Mouse (Mus musculus): ENCODE data around the gene Ptgds. TPM values are rescaled to one million over a fixed set of nuclear protein-coding genes. Genes with fewer than 3 reads are reported as not detected.

Ptgds gene
- polyA plus RNA-seq, 1 experiment, result 47.2 TPM

- 94% methylated on average over 1 of the region's 1 CpGs for WGBS
- H3K27ac ChIP-seq (ENCODE audit: insufficient read depth, low read depth, low read length), result no peak overlapping the region
Measured at GRCm38 (mm10) chr2:25480541-25480940, 10.7 kb upstream of the Ptgds start.

GRCm38 (mm10) chr2:25479551-25480311 is 9.9 kb upstream of the Ptgds start:
- WGBS, result 50% methylated on average over 10 of the region's 10 CpGs
- peak; percentile 33 for DNase-seq
- no peak overlapping the region for H3K27ac ChIP-seq (ENCODE audit: insufficient read depth, low read depth, low read length)

More at GRCm38 (mm10) chr2:25480541-25480940, 10.7 kb upstream of the Ptgds start:
- no peak for DNase-seq
- peaks cover 6% of the 10 kb centered on the region; the same call in 1 of the 2 replicates for H3K4me1 ChIP-seq (ENCODE audit: control insufficient read depth, insufficient read depth, low read length)
- H3K36me3 ChIP-seq (ENCODE audit: control insufficient read depth, insufficient read depth, low read length), result no peaks in the 10 kb centered on the region
- no peak overlapping the region for H3K4me3 ChIP-seq (ENCODE audit: insufficient read depth, low read depth, low read length)
- no peaks in the 10 kb centered on the region for H3K27me3 ChIP-seq (replicated peaks; ENCODE audit: control insufficient read depth, insufficient read depth, low read length)
- TF ChIP-seq CTCF (conservative IDR thresholded peaks at IDR 0.05; ENCODE audit: insufficient read depth, insufficient read length, low read depth, low read length) (no peak), POLR2A (IDR thresholded peaks at IDR 0.05; ENCODE audit: low read depth, low read length) (no peak)

GRCm38 (mm10) chr2:25477967-25478675 is 8.3 kb upstream of the Ptgds start:
- Histone ChIP-seq H3K4me1 (ENCODE audit: control insufficient read depth, insufficient read depth, low read length) (peaks cover 9% of the 10 kb centered on the region; the same call in 1 of the 2 replicates), H3K4me3 (ENCODE audit: insufficient read depth, low read depth, low read length) (no peak overlapping the region), H3K27ac (ENCODE audit: insufficient read depth, low read depth, low read length) (no peak overlapping the region), H3K36me3 (ENCODE audit: control insufficient read depth, insufficient read depth, low read length) (no peaks in the 10 kb centered on the region), H3K27me3 (replicated peaks; ENCODE audit: control insufficient read depth, insufficient read depth, low read length) (no peaks in the 10 kb centered on the region)
- WGBS, result 78% methylated on average over 3 of the region's 3 CpGs
- peak; percentile 78 for DNase-seq
- TF ChIP-seq POLR2A (IDR thresholded peaks at IDR 0.05; ENCODE audit: low read depth, low read length), result no peak
- no peak for TF ChIP-seq CTCF (conservative IDR thresholded peaks at IDR 0.05; ENCODE audit: insufficient read depth, insufficient read length, low read depth, low read length)

More at GRCm38 (mm10) chr2:25479551-25480311, 9.9 kb upstream of the Ptgds start:
- Histone ChIP-seq H3K4me1 (ENCODE audit: control insufficient read depth, insufficient read depth, low read length) (peaks cover 6% of the 10 kb centered on the region; the same call in 1 of the 2 replicates), H3K4me3 (ENCODE audit: insufficient read depth, low read depth, low read length) (no peak overlapping the region), H3K27me3 (replicated peaks; ENCODE audit: control insufficient read depth, insufficient read depth, low read length) (no peaks in the 10 kb centered on the region), H3K36me3 (ENCODE audit: control insufficient read depth, insufficient read depth, low read length) (no peaks in the 10 kb centered on the region)
- TF ChIP-seq CTCF (conservative IDR thresholded peaks at IDR 0.05; ENCODE audit: insufficient read depth, insufficient read length, low read depth, low read length), result no peak
- no peak for TF ChIP-seq POLR2A (IDR thresholded peaks at IDR 0.05; ENCODE audit: low read depth, low read length)

- no peaks in the 10 kb centered on the region for H3K36me3 ChIP-seq (ENCODE audit: control insufficient read depth, insufficient read depth, low read length)
- H3K27ac ChIP-seq (ENCODE audit: insufficient read depth, low read depth, low read length), result no peak overlapping the region
- no peak overlapping the region for H3K4me3 ChIP-seq (ENCODE audit: insufficient read depth, low read depth, low read length)
- TF ChIP-seq POLR2A (IDR thresholded peaks at IDR 0.05; ENCODE audit: low read depth, low read length) (no peak), CTCF (conservative IDR thresholded peaks at IDR 0.05; ENCODE audit: insufficient read depth, insufficient read length, low read depth, low read length) (no peak)
- DNase-seq, result no peak
- peaks cover 10% of the 10 kb centered on the region; the same call in 1 of the 2 replicates for H3K4me1 ChIP-seq (ENCODE audit: control insufficient read depth, insufficient read depth, low read length)
- H3K27me3 ChIP-seq (replicated peaks; ENCODE audit: control insufficient read depth, insufficient read depth, low read length), result no peaks in the 10 kb centered on the region
- WGBS, result 87% methylated on average over 8 of the region's 8 CpGs
Measured at GRCm38 (mm10) chr2:25477541-25477940, 7.7 kb upstream of the Ptgds start.

- H3K36me3 ChIP-seq (ENCODE audit: control insufficient read depth, insufficient read depth, low read length), result no peaks in the 10 kb centered on the region
- H3K4me1 ChIP-seq (ENCODE audit: control insufficient read depth, insufficient read depth, low read length), result peaks cover 8% of the 10 kb centered on the region; the same call in 1 of the 2 replicates
- no peaks in the 10 kb centered on the region for H3K27me3 ChIP-seq (replicated peaks; ENCODE audit: control insufficient read depth, insufficient read depth, low read length)
- 70% methylated on average over 2 of the region's 2 CpGs for WGBS
- TF ChIP-seq POLR2A (IDR thresholded peaks at IDR 0.05; ENCODE audit: low read depth, low read length) (no peak), CTCF (conservative IDR thresholded peaks at IDR 0.05; ENCODE audit: insufficient read depth, insufficient read length, low read depth, low read length) (no peak; the same call in 1 of the 2 replicates)
- no peak for DNase-seq
- H3K27ac ChIP-seq (ENCODE audit: insufficient read depth, low read depth, low read length), result no peak overlapping the region
- no peak overlapping the region for H3K4me3 ChIP-seq (ENCODE audit: insufficient read depth, low read depth, low read length)
Measured at GRCm38 (mm10) chr2:25472550-25472949, 2.7 kb upstream of the Ptgds start.

GRCm38 (mm10) chr2:25468962-25469915 is 607 bp downstream of the Ptgds start:
- WGBS, result 70% methylated on average over 10 of the region's 10 CpGs
- Histone ChIP-seq H3K4me1 (ENCODE audit: control insufficient read depth, insufficient read depth, low read length) (peaks cover 8% of the 10 kb centered on the region; the same call in 1 of the 2 replicates), H3K4me3 (ENCODE audit: insufficient read depth, low read depth, low read length) (no peak overlapping the region), H3K27me3 (replicated peaks; ENCODE audit: control insufficient read depth, insufficient read depth, low read length) (no peaks in the 10 kb centered on the region), H3K27ac (ENCODE audit: insufficient read depth, low read depth, low read length) (peak overlapping the region; percentile 57), H3K36me3 (ENCODE audit: control insufficient read depth, insufficient read depth, low read length) (no peaks in the 10 kb centered on the region)
- no peak for TF ChIP-seq CTCF (conservative IDR thresholded peaks at IDR 0.05; ENCODE audit: insufficient read depth, insufficient read length, low read depth, low read length)
- TF ChIP-seq POLR2A (IDR thresholded peaks at IDR 0.05; ENCODE audit: low read depth, low read length), result no peak
- DNase-seq, result peak; percentile 70

All from kidney, adult 2 months (tissue).